Mouse (Mus musculus) layer of hippocampus, adult 2 months (tissue): ENCODE data around the gene 4921539E11Rik. TPM values are rescaled to one million over a fixed set of nuclear protein-coding genes. Genes with fewer than 3 reads are reported as not detected.

Source experiments
- DNase-seq, 2 experiments: peaks; one replicate each; pipeline ENCODE4 v3.0.0; 2022; ENCODE audit warnings: low spot score in 2 of 2
- H3K27ac ChIP-seq: fragments of 200-600 bp; 2 replicates; pipeline ENCODE4 v1.8.1; 2022
- H3K4me3 ChIP-seq: fragments of 200-600 bp; 2 replicates; pipeline ENCODE4 v1.8.1; 2022; ENCODE audit warnings: mild to moderate bottlenecking
- CTCF ChIP-seq: fragments of 200-600 bp; conservative IDR thresholded peaks from 2 replicates; pipeline ENCODE4 v1.8.1; 2022; ENCODE audit warnings: antibody characterized with exemption, mild to moderate bottlenecking, moderate library complexity
- total RNA-seq, 2 experiments: library from RNA; stranded (reverse); gene quantifications; 2 replicates each; pipeline ENCODE4 v1.2.3; 2021

Gene 4921539E11Rik
- total RNA-seq, 2 experiments from 2014 or later: not detected

DNA sequence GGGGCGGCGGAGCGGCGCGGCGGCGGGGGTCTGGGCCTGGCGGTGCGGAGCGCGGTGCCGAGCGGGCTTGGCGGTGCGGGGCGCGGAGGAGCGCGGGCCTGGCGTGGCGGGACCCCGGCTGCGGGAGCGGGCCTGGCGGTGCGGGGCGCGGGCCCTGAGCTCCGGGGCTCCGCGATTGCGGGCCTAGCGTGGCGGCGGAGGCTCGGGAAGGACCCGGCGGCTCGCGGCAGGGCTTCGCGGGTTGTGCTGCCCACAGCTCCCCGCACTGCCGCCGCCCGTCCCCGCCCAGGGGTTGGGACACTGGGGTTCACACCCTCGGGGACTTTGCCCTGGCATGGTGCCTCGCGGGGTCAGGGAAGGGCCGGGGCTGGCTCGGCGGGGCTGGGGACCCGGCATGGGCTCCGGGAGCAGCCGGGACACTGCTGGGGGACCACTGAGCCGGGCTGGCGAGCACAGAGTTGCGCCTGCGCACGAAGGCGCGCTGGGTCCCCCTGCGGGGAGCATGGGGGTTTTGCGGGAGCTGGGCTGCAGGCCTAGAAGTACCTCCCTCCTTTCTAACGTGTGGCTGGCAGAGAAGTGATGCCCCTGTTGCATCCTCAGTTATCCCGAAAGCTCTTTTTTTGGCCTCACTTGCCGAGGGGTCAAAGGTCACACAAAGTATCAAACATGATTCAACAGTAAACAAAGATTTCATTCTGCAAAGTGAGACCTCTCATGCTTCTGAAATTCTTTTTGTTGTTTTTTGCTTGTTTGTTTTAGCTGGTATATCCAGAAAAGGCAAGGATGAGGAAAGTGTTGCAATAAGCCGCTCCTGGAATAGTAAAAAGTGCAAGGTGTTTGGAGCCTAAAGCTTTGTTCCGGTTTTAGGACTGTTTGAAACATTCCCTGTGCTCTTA, 75.5 kb downstream of the 4921539E11Rik start, which contains the start of gene Slc35d1:
Gene Slc35d1, minus strand, starts transcription at position 240 of the 896 bp plus-strand sequence.
- Histone ChIP-seq H3K27ac (peak within 1 kb of the TSS; percentile 96), H3K4me3 (peak within 1 kb of the TSS; percentile 86)
- TF ChIP-seq CTCF: peak; percentile 66
- DNase-seq: peak; percentile 76 to 81

DNA sequence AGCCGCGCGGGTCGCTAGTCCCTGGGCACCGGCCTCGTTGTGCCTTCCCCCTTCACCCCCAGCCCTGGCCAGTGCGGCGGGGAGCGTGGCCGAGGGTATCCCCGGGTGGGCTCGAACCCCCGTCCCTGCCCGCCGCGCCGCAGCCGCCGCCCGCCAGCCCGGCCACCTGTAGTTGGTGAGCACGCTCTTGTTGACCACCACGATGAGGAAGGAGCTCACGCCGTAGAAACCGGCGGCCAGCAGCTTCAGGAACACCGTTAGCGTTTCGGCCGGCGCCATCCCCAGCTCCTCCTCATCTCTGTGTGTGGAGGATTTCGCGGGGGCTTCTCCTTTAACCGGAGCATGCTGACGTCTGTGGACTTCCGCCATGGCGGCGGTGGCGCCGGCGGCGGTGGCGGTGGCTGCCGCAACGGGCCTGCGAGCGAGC, 76.2 kb downstream of the 4921539E11Rik start:
- no peak for TF ChIP-seq CTCF
- H3K27ac ChIP-seq: peak overlapping the region; percentile 96
- peak overlapping the region; percentile 86 for H3K4me3 ChIP-seq
- peak; percentile 64 to 72 for DNase-seq

DNA sequence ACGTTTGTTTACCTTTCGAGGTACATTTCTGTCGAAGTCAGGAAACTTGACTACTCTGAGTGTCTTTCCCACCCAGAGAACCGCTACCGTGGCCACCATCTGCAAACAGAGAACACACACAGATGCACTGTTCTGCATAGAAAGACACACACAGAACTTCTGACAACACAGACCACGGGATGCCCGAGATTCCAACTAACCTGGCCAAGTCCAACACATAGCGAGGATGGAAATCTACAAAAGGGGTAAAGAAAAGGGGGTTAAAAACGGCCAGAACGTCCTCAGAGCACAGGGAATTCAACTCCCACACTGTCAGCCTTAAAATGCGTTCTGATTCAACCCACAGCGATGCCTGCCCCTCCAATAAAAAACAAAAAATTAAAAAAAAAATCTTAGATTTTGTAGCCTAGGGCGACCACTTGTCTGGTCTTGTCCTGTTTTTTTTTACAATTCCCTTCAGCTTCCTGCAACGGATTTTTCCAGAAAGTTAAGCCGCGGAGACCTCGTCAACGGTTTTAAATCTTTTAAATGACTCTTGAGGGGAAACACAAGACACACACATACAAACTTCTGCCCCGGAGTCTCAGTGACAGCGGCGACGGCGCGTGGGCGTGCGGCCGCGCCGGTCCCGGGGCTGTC, 76.7 kb downstream of the 4921539E11Rik start:
- TF ChIP-seq CTCF: no peak
- no peak for DNase-seq
- H3K4me3 ChIP-seq: peak overlapping the region; percentile 86
- H3K27ac ChIP-seq: peak overlapping the region; percentile 96

DNA sequence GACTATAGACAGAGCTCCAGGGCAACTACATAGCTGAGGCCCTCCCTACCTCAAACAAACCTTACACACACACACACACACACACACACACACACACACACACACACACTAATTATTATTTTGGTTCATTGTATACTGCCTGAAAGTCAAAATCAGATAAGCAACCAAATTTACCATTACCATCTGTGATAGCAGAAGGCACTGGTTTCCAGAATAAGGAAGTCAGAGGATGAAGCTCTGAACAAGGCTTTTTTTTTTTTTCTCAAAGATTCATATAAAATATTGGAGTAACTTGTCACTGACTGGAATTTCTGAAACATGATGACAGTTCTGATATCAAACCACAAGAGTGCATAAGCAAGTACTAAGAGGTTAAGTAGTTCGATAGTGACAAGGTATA, 82.1 kb downstream of the 4921539E11Rik start:
- no peak for DNase-seq
- H3K4me3 ChIP-seq: no peak overlapping the region
- H3K27ac ChIP-seq: no peak overlapping the region
- TF ChIP-seq CTCF: no peak

DNA sequence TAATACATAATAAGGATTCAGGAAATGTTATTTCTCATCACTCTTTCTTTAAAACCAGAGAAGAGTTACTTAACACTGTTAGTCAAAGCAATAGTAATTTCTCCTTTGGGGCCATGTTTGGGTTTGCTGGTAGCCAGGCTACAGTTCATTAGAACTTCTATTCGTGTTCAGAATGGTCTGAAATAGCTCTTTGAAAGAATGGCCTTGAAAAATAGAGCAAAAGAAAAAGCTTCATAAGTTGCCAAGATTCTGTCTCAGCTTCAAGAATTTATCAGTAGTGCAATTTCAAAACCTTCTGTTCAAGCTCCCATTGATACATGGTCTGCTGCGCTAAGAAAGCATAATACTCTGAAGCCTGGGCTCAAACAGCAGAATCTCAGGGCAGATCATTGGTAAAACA, 87.0 kb downstream of the 4921539E11Rik start:
- no peak for TF ChIP-seq CTCF

DNA sequence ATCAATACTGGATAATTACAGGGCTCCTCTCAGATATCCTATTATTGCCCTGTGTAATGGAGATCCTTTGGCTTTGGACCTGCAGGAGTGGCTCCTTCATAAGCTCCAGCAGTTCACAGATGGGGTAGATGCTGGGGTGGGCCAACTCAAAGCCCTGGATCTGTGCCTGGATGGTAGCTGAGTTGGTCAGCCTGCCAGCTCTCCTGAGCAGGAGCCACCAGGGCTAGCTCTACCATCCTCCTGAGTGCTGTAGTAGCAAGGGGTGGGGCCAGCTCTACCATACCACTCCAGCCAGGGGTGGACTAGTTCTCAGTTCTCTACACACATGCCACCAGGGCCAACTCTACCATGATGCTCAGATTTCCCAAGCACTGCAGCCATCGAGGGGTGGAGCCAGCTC, 90.6 kb downstream of the 4921539E11Rik start:
- no peak overlapping the region for H3K4me3 ChIP-seq
- DNase-seq: no peak
- H3K27ac ChIP-seq: no peak overlapping the region
- TF ChIP-seq CTCF: no peak

More for the DNA sequence above, 87.0 kb downstream of the 4921539E11Rik start:
- no peak for DNase-seq
- Histone ChIP-seq H3K27ac (peak overlapping the region; percentile 75; the same call in 1 of the 2 replicates), H3K4me3 (no peak overlapping the region)

DNA sequence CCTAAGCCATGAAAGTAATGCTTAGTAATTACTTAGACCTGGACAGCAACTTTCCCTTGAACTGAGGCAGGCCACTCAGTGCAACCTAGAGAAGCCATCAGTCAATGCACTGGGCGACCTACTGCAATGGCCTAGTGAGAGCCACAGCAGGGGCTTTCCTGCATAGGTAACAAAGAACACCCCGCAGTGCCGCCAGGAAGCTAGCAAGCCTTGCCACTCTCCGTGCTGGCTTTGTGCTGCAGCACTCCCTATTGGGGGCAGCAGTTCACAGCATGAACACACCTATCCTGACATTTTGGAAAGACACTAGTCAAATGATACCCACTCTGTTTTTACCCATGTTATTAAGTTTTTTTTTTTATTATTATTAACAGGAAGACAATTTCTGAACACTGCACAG, 91.6 kb downstream of the 4921539E11Rik start:
- peak; percentile 20 for TF ChIP-seq CTCF
- no peak overlapping the region for H3K27ac ChIP-seq
- DNase-seq: no peak
- no peak overlapping the region for H3K4me3 ChIP-seq

DNA sequence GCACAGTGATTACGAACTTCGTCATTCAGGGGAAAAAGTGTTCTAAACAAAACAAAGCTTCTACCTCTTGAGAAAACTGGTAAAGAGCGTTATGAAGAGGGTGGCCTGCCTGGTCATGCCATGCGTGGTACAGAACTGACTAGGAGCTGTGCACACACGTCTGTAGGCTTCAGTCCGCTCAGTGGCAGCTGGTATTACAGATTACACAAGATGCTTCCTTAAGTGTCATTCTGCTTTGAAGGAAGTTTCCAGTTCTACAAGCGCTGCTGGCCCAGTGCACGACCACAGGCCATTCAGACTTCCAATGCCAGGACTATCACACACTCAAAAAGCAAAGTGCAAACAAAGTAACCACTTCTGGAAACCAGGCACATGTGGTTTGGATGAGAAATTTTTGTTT, 93.3 kb downstream of the 4921539E11Rik start:
- Histone ChIP-seq H3K27ac (no peak overlapping the region), H3K4me3 (no peak overlapping the region)
- no peak for DNase-seq
- TF ChIP-seq CTCF: no peak

DNA sequence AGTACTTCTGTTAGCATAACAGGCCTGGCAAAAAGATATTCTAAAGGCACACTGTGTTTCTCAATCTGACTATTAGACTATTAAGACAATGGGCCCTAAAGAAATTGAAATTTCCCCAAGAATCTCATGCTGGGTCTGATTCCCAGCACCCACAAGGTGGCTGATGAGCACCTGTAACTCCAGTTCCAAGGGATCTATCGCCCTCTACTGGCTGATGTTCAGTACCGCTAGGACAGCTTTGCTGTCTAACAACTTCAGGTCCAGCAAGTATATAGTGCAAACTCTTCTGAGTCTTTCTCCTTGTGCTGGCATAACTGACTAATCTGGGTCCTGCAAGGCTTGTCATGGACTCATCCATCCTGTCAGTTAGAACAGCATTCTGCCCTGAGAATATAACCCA, 98.2 kb downstream of the 4921539E11Rik start:
- Histone ChIP-seq H3K4me3 (no peak overlapping the region), H3K27ac (no peak overlapping the region)
- TF ChIP-seq CTCF: peak; percentile 48
- DNase-seq: no peak

DNA sequence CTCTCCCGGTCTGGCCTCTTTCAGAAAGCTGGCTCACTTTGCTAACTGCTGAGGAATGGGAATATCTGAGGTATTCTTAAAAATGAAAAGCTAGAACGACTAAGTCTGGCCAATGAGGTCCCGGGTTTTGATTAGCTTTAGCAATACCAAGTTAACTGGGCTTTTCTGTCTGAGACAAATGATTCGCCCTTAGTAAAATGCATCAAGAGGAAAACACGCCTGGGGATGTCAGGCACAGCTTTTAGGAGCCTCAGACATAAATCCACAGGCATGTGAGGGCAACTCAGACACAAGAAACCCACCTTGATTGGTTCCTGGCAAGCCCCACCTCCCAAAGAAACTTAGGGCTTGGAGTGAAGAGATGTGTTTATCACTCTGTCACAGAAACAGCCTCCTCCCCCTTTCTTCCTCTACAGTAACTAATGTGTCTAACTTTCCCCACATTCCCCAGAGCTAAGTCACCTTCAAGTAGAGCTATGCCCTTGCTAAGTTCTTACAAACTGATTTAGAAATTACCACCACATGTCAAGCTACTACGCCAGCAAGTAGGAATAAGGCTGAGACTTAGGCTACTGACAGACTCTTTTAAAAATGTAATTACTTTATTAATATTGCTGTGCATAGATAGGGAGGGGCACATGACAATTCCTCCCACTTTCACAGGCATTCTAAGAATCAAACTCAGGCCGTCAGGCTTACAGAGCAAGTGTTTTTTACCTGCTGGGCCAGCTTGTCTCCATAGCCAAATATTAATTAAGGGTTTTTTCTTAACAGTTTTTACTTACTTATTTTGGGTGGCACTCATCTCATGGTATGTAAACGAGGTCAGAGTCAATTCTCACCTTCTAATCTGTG, 101.7 kb downstream of the 4921539E11Rik start:
- no peak for TF ChIP-seq CTCF
- DNase-seq: no peak
- Histone ChIP-seq H3K4me3 (no peak overlapping the region), H3K27ac (no peak overlapping the region)

Other genes starting within 250 kb of the 4921539E11Rik start
- 10 to 100 TPM; 51.5 to 55.3 TPM for gene Mier1, start 176.5 kb downstream of the 4921539E11Rik start, total RNA-seq
- gene Wdr78, start 176.3 kb downstream of the 4921539E11Rik start, total RNA-seq: 10 to 100 TPM; 13.9 to 15.8 TPM
- gene Slc35d1, start 75.7 kb downstream of the 4921539E11Rik start, total RNA-seq: 10 to 100 TPM; 11.4 to 12.2 TPM
- gene Oma1, start 22.9 kb upstream of the 4921539E11Rik start, total RNA-seq: 10 to 100 TPM in 1 of 2 experiments, 1 to 10 TPM in 1; 8.4 to 10.2 TPM